Mouse (Mus musculus): ENCODE measurements around the gene Fcf1. TPM values are rescaled to one million over a fixed set of nuclear protein-coding genes. Genes with fewer than 3 reads are reported as not detected.

Gene Fcf1
- total RNA-seq, 4 experiments from 2014 or later, result 31.8 to 42.2 (median 38.9) TPM

DNA sequence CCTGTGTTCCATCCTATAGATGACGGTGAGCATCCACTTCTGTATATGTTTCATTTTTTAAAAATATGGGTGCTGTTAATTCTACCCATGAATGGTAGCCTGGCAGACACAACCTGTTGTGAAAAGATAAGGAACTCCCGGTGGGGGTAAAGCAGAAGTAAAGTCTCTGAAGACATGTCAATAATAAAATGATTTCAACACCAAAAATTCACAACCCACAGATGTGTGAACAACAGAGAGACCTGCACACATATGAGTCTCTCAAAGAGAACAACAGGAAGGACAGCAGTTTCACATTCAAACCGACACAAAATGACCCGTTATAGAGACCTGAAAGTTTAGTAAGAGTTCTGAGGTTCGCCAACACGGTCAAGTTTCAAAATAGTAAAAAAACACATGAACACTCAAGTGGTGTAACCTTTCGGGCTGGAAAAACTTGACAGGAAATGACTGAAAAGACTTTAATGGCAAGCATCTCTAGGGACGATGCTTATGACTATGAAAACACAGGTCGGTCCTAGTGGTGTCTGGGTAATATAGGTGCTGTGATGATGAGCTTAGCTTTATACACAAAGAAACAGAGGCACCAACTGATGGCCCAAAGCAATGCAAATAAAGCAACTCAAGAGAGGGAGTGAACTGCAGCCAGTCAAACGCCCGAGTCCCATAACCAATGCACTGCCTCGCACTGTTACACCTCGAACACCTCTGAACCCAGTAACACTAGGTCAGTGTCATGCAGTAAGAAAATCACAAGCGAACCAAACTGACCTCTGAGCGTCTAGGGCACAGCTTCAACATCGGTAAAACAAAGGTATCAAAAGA is 1.7 kb upstream of the Fcf1 start:
- DNase-seq (ENCODE audit: low spot score in 2 of 2), result no peak

DNA sequence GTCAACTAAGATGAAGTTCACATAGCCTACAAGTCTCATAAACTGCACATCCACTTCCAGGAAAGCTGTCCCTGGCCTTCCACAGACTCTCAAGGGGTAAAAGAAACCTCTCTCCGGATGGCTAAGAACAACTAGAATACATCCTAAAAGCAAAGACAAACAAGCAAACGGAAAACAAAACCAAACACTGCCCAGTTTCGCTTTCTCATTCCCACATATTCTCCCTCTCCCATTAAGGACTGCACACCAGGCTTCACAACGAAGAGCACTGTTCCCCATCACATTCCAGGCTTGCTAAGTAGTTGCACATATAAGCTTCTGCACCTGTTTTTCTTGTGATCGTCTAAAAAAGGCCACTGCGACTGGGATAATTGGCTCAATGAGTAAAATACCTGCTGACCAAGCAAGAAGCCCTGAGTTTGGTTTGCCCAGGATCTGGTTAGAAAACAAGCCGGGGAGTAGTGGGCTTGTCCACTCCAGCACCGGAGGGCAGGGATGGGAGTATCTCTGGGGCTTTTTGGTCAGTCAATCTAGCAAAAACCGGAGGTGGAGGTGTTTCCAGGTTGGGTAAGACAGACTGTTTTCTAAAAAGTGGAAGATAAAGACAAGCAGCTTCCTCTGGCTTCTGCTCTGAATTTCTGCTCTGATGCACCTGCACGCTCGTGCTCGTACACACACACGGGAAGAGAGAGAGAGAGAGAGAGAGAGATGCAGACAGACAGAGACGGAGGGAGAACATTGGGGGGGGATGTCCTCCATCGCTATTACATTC is 855 bp upstream of the Fcf1 start:
- no peak for DNase-seq (ENCODE audit: low spot score in 2 of 2)

GRCm38 (mm10) chr12:84979264-84979862 is 8.7 kb downstream of the Fcf1 start:
- DNase-seq (ENCODE audit: low spot score in 2 of 2), result no peak

- DNase-seq (ENCODE audit: low spot score in 2 of 2), result no peak
Measured at GRCm38 (mm10) chr12:84989456-84989855, 18.8 kb downstream of the Fcf1 start.

DNA sequence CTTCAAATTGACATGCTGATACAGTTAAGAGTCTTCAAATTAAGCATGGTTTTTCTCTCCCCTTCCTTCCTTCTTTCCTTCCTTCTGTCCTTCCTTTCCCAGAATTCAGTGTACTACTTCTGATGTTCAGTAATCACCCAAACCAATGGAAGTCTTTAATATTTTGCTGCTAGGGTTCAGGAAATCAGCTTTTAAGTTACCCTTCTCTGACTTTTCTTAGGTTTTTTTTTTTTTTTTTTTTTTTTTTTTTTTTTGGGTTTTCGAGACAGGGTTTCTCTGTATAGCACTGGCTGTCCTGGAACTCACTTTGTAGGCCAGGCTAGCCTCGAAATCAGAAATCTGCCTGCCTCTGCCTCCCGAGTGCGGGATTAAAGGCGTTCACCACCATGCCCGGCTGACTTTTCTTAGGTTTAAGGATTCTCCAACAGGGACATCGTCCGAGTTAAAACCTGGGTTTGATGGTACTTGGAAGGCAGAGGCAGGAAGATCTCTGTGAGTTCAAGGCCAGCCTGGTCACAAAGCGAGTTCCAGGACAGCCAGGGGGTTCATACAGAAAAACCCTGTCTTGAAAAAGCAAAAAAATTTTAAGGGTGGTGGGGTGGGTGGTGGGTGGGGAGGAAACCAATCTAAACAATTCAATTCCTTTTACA is 24.5 kb downstream of the Fcf1 start:
- DNase-seq (ENCODE audit: low spot score in 2 of 2), result no peak

- DNase-seq (ENCODE audit: low spot score in 2 of 2), result peak; percentile 96 to 98
Measured at GRCm38 (mm10) chr12:84996083-84996496, 25.4 kb downstream of the Fcf1 start, which contains the start of gene Ylpm1. Gene Ylpm1 (plus strand): TSS chr12:84996321.

DNA sequence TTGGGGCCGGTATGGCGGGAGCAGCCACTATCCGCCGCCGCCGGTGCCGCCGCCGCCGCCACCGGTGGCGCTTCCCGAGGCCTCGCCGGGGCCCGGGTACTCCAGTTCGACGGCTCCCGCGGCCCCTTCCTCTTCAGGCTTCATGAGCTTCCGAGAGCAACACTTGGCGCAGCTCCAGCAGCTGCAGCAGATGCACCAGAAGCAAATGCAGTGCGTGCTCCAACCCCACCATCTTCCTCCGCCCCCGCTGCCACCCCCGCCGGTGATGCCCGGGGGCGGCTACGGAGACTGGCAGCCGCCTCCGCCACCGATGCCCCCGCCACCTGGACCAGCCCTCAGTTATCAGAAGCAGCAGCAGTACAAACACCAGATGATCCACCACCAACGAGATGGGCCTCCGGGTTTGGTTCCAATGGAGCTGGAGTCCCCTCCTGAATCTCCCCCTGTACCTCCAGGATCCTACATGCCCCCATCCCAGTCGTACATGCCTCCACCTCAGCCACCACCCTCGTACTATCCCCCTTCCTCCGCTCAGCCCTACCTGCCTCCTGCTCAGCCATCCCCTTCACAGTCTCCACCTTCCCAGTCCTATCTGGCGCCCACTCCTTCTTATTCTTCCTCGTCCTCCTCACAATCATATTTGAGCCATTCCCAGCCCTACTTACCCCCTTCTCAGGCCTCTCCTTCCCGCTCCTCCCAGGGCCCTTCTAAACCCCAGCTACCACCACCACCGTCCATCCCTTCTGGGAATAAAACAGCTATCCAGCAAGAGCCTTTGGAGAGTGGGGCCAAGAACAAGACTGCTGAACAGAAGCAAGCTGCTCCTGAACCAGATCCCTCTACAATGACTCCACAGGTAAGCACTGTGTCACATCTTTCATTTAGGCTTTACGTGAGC is 26.1 kb downstream of the Fcf1 start:
- peak; percentile 48 to 63 for DNase-seq (ENCODE audit: low spot score in 2 of 2)

DNA sequence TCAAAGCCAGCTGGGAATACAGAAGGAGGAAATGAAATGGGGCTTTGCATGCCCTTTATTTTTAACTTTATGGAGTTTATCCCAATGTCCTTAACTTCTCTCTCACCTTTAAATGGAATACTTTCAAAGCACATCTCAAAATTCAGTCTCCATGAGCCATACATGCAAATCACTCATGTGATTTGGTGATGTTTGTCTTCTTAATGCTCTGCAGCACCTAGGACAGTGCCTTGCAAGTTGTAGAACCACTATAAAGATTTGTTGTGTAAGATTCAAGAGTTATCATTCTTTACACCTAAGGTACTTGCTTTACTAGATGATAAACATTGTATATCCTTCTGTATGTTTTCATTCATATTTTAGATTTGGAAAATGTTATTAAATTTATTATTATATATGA is 28.4 kb downstream of the Fcf1 start:
- DNase-seq (ENCODE audit: low spot score in 2 of 2), result no peak

GRCm38 (mm10) chr12:85006206-85006605 is 35.5 kb downstream of the Fcf1 start:
- no peak for DNase-seq (ENCODE audit: low spot score in 2 of 2)

DNA sequence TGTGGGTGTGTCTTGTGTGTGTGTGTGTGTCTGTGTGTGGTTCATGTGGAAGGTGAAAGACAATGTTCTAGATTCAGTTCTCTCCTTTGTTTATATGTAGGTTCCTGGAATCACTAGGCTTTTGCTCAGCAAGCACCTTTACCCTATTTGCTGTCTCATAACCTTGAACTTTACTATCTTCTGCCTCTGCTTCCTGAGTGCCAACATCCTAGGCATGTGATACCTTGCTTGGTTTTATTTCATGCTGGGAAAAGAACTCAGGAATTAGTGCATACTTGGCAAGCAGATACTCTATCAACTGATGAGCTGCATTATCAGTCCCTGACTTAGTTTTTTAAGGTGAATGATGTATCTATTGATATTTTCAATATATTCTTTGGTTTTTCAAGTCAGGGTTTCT is 36.3 kb downstream of the Fcf1 start:
- no peak for DNase-seq (ENCODE audit: low spot score in 2 of 2)

- no peak for DNase-seq (ENCODE audit: low spot score in 2 of 2)
Measured at GRCm38 (mm10) chr12:85009776-85010175, 39.1 kb downstream of the Fcf1 start.

GRCm38 (mm10) chr12:85010541-85010940 is 39.8 kb downstream of the Fcf1 start:
- DNase-seq (ENCODE audit: low spot score in 2 of 2), result no peak

GRCm38 (mm10) chr12:85012185-85012584 is 41.5 kb downstream of the Fcf1 start:
- DNase-seq (ENCODE audit: low spot score in 2 of 2), result no peak

DNA sequence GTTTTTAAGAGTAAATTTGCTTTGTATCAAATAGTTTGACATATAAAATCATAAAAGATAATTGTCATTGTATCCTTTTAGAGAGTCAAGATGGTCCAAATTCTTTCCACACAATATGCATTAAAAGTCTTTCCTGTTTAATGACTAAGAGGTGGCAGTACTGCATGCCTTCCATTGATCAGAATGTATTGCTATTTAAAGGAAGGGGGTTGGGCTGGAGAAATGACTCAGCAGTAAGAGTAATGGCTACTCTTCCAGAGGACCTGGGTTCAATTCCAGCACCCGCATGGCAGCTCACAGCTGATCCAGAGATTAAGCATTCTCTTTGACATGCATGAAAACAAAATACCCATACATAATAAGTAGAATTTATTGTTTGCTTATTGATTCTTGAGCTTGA is 51.4 kb downstream of the Fcf1 start:
- DNase-seq (ENCODE audit: low spot score in 2 of 2), result no peak

GRCm38 (mm10) chr12:85032710-85033109 is 62.0 kb downstream of the Fcf1 start:
- no peak for DNase-seq (ENCODE audit: low spot score in 2 of 2)

Other genes with a start within 250 kb of the Fcf1 start
- 10 to 100 TPM; 26.0 to 80.4 (median 46.4) TPM for gene Npc2, start 197.7 kb upstream of the Fcf1 start, total RNA-seq (2022)
- gene Isca2, start 197.6 kb upstream of the Fcf1 start, total RNA-seq (2022), result 10 to 100 TPM; 52.3 to 58.0 (median 57.2) TPM
- gene Ltbp2, start 94.4 kb upstream of the Fcf1 start, total RNA-seq (2022), result under 1 TPM in 3 of 4 experiments, not detected in 1; 0.20 to 0.33 (median 0.25) TPM
- gene Arel1, start within 50 bp of the Fcf1 start, total RNA-seq (2022), result 100 to 1,000 TPM in 2 of 4 experiments, 10 to 100 TPM in 2; 84.3 to 106 (median 98.5) TPM
- 100 to 1,000 TPM; 109 to 145 (median 122) TPM for gene Ylpm1, start 25.4 kb downstream of the Fcf1 start, total RNA-seq (2022)
- 1 to 10 TPM; 2.2 to 3.2 (median 2.6) TPM for gene Prox2, start 139.9 kb downstream of the Fcf1 start, total RNA-seq (2022)
- gene Dlst, start 139.9 kb downstream of the Fcf1 start, total RNA-seq (2022), result 100 to 1,000 TPM; 145 to 175 (median 158) TPM
- gene Rps6kl1, start 180.4 kb downstream of the Fcf1 start, total RNA-seq (2022), result 10 to 100 TPM; 35.8 to 43.4 (median 39.8) TPM
- gene Pgf, start 206.9 kb downstream of the Fcf1 start, total RNA-seq (2022), result 1 to 10 TPM; 4.2 to 6.6 (median 6.1) TPM
- gene Eif2b2, start 248.6 kb downstream of the Fcf1 start, total RNA-seq (2022), result 10 to 100 TPM; 52.0 to 70.8 (median 60.7) TPM